Mouse (Mus musculus): ENCODE results near the gene Cdk17.

Gene Cdk17

DNA sequence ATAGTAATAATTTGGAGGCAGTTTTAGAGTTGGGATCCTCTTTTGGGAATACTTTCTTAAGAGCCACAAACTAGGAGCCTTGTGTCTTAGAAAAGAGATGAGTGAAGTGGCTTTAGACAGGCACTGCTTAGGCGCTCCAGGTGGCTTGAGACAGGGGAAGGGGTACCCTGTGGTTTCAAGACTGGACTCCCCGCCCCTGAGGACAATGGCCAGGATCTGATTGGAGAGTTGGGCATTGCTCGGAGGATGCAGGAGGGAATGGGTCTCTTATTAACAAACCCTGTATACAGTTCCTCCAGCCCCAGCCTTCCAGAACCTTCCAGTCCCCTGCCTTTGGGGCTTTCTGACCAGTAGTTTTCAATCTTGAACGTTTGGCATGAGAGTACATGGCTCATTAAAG, 150.9 kb downstream of the Cdk17 start:
- in situ Hi-C loops (cut with MboI, MseI) = no loop called here

Data from T-helper 1 cell (primary cell).